Mouse (Mus musculus) bone marrow macrophage, adult 2 months (primary cell): ENCODE data around the gene Fgd1.

ENCODE experiments used
- CTCF ChIP-seq: IDR thresholded peaks from 2 replicates; pipeline ENCODE4 v1.5.1; 2012; ENCODE audit warnings: low read depth, mild to moderate bottlenecking, low read length, moderate library complexity
- POLR2A ChIP-seq: IDR thresholded peaks from 2 replicates; pipeline ENCODE4 v1.6.1; 2012; ENCODE audit warnings: mild to moderate bottlenecking, low read depth, low read length, borderline replicate concordance

GRCm38 (mm10) chrX:151046321-151046720 is 371 bp downstream of the Fgd1 start:
- TF ChIP-seq CTCF (no peak), POLR2A (no peak)
